Mouse (Mus musculus) hindbrain, embryonic 10.5 days (tissue): ENCODE data around the gene Slc25a23. TPM values are rescaled to one million over a fixed set of nuclear protein-coding genes. Genes with fewer than 3 reads are reported as not detected.

Source experiments
- DNase-seq: peaks from one replicate; pipeline ENCODE4 v3.0.0-alpha.2; 2017; ENCODE audit warnings: low spot score
- H3K27ac ChIP-seq: fragments of 300-500 bp; sonication (generic); 2 replicates; pipeline ENCODE4 v1.5.1; 2016; ENCODE audit warnings: mild to moderate bottlenecking, moderate library complexity
- H3K27me3 ChIP-seq: fragments of 300-500 bp; sonication (generic); 2 replicates; pipeline ENCODE4 v1.6.1; 2016; ENCODE audit warnings: mild to moderate bottlenecking; ENCODE audit not compliant: poor library complexity, insufficient read depth, severe bottlenecking
- H3K36me3 ChIP-seq: fragments of 300-500 bp; sonication (generic); 2 replicates; pipeline ENCODE4 v1.6.1; 2016; ENCODE audit warnings: mild to moderate bottlenecking, moderate library complexity
- H3K4me1 ChIP-seq: fragments of 300-500 bp; sonication (generic); replicated peaks from 2 replicates; pipeline ENCODE4 v1.6.1; 2016; ENCODE audit warnings: mild to moderate bottlenecking
- H3K4me3 ChIP-seq: fragments of 300-500 bp; sonication (generic); 2 replicates; pipeline ENCODE4 v1.5.1; 2016; ENCODE audit warnings: mild to moderate bottlenecking, moderate library complexity
- H3K9me3 ChIP-seq: fragments of 300-500 bp; sonication (generic); 2 replicates; pipeline ENCODE4 v1.6.1; 2016; ENCODE audit warnings: mild to moderate bottlenecking, moderate library complexity
- WGBS: fragments of 180-500 bp; shearing (Covaris S2); methylation state at CpG from one replicate; pipeline ENCODE4 v1.1.7; 2016; 5-methylcytosine and 5-hydroxymethylcytosine counted together
- polyA plus RNA-seq: library from polyadenylated mRNA; unstranded; fragments of >200 nt; fragmentation: Nextera tagmentation; extraction: Ambion mirVana; gene quantifications from 2 replicates; pipeline ENCODE4 v1.2.1, GENCODE M21; 2016

Slc25a23 gene
- polyA plus RNA-seq, 1 experiment from 2014 or later: 16.2 TPM

GRCm38 (mm10) chr17:57032854-57033253 lies 26.8 kb downstream of the Slc25a23 start:
- DNase-seq: no peak
- Histone ChIP-seq H3K27me3 (peaks cover 7% of the 10 kb centered on the region), H3K27ac (peak overlapping the region; percentile 99), H3K4me1 (peaks cover 26% of the 10 kb centered on the region), H3K4me3 (peak overlapping the region; percentile 77), H3K9me3 (no peaks in the 10 kb centered on the region), H3K36me3 (peaks cover 18% of the 10 kb centered on the region)
- 86% methylated on average over 4 of the region's 4 CpGs for WGBS

- Histone ChIP-seq H3K9me3 (no peaks in the 10 kb centered on the region), H3K27me3 (no peaks in the 10 kb centered on the region), H3K4me3 (peak overlapping the region; percentile 77), H3K36me3 (peaks cover 28% of the 10 kb centered on the region), H3K4me1 (peaks cover 26% of the 10 kb centered on the region), H3K27ac (peak overlapping the region; percentile 99)
- DNase-seq: peak; percentile 100
- WGBS: under 1% methylated on average over 38 of the region's 38 CpGs
Measured at GRCm38 (mm10) chr17:57031661-57032420, 27.8 kb downstream of the Slc25a23 start.

GRCm38 (mm10) chr17:57030931-57031660 lies 28.6 kb downstream of the Slc25a23 start, which contains the start of gene Khsrp:
Gene Khsrp (minus strand): TSS chr17:57031522.
- under 1% methylated on average over 98 of the region's 99 CpGs for WGBS
- Histone ChIP-seq H3K4me3 (peak within 1 kb of the TSS; percentile 77), H3K27me3 (no peaks in the 10 kb centered on the region), H3K27ac (peak within 1 kb of the TSS; percentile 99), H3K9me3 (no peaks in the 10 kb centered on the region), H3K36me3 (peaks cover 36% of the 10 kb centered on the region), H3K4me1 (peaks cover 26% of the 10 kb centered on the region)
- DNase-seq: peak; percentile 57

- Histone ChIP-seq H3K27ac (no peak overlapping the region), H3K36me3 (peaks cover 50% of the 10 kb centered on the region), H3K27me3 (no peaks in the 10 kb centered on the region), H3K9me3 (no peaks in the 10 kb centered on the region), H3K4me3 (peak overlapping the region; percentile 77), H3K4me1 (peaks cover 26% of the 10 kb centered on the region)
- 56% methylated on average over 8 of the region's 8 CpGs for WGBS
- DNase-seq: no peak
Measured at GRCm38 (mm10) chr17:57029691-57030090, 30.0 kb downstream of the Slc25a23 start.

- WGBS: 91% methylated on average over 4 of the region's 4 CpGs
- no peak for DNase-seq
- H3K27me3 ChIP-seq: no peaks in the 10 kb centered on the region
- H3K4me3 ChIP-seq: no peak overlapping the region
- H3K4me1 ChIP-seq: peaks cover 22% of the 10 kb centered on the region
- H3K9me3 ChIP-seq: no peaks in the 10 kb centered on the region
- peaks cover 72% of the 10 kb centered on the region for H3K36me3 ChIP-seq
- no peak overlapping the region for H3K27ac ChIP-seq
Measured at GRCm38 (mm10) chr17:57027471-57027870, 32.2 kb downstream of the Slc25a23 start.

GRCm38 (mm10) chr17:57020960-57021359 lies 38.7 kb downstream of the Slc25a23 start:
- H3K27ac ChIP-seq: no peak overlapping the region
- H3K36me3 ChIP-seq: peaks cover 69% of the 10 kb centered on the region
- H3K9me3 ChIP-seq: no peaks in the 10 kb centered on the region
- DNase-seq: no peak
- 92% methylated on average over 5 of the region's 5 CpGs for WGBS
- H3K4me1 ChIP-seq: no peaks in the 10 kb centered on the region
- H3K27me3 ChIP-seq: no peaks in the 10 kb centered on the region
- no peak overlapping the region for H3K4me3 ChIP-seq

- Histone ChIP-seq H3K4me3 (no peak overlapping the region), H3K4me1 (no peaks in the 10 kb centered on the region), H3K27ac (no peak overlapping the region), H3K9me3 (no peaks in the 10 kb centered on the region), H3K36me3 (peaks cover 57% of the 10 kb centered on the region), H3K27me3 (no peaks in the 10 kb centered on the region)
- WGBS: 84% methylated on average over 2 of the region's 2 CpGs
- no peak for DNase-seq
Measured at GRCm38 (mm10) chr17:57019693-57020092, 40.0 kb downstream of the Slc25a23 start.

- Histone ChIP-seq H3K27ac (peak overlapping the region; percentile 97), H3K9me3 (no peaks in the 10 kb centered on the region), H3K27me3 (no peaks in the 10 kb centered on the region), H3K36me3 (peaks cover 23% of the 10 kb centered on the region), H3K4me1 (peaks cover 23% of the 10 kb centered on the region), H3K4me3 (peak overlapping the region; percentile 78)
- no peak for DNase-seq
- WGBS: 76% methylated on average over 13 of the region's 13 CpGs
Measured at GRCm38 (mm10) chr17:57012245-57012795, 47.3 kb downstream of the Slc25a23 start.

GRCm38 (mm10) chr17:57011236-57012141 lies 48.2 kb downstream of the Slc25a23 start, which contains the start of the genes Gtf2f1 and Gm17949:
Gene Gtf2f1 (minus strand): TSS chr17:57011288.
Gene Gm17949 (plus strand): TSS chr17:57011469.
- Histone ChIP-seq H3K4me3 (peak within 1 kb of the TSS; percentile 78), H3K27ac (peak within 1 kb of the TSS; percentile 97), H3K36me3 (peaks cover 31% of the 10 kb centered on the region), H3K9me3 (no peaks in the 10 kb centered on the region), H3K27me3 (no peaks in the 10 kb centered on the region), H3K4me1 (peaks cover 23% of the 10 kb centered on the region)
- DNase-seq: peak; percentile 98
- under 1% methylated on average over 51 of the region's 51 CpGs for WGBS

GRCm38 (mm10) chr17:57010911-57011235 lies 48.8 kb downstream of the Slc25a23 start:
- peaks cover 23% of the 10 kb centered on the region for H3K4me1 ChIP-seq
- peak overlapping the region; percentile 78 for H3K4me3 ChIP-seq
- H3K36me3 ChIP-seq: peaks cover 38% of the 10 kb centered on the region
- H3K9me3 ChIP-seq: no peaks in the 10 kb centered on the region
- H3K27ac ChIP-seq: peak overlapping the region; percentile 97
- WGBS: under 1% methylated on average over 19 of the region's 19 CpGs
- H3K27me3 ChIP-seq: no peaks in the 10 kb centered on the region
- DNase-seq: no peak

- H3K4me1 ChIP-seq: peaks cover 19% of the 10 kb centered on the region
- H3K36me3 ChIP-seq: peaks cover 73% of the 10 kb centered on the region
- H3K27me3 ChIP-seq: no peaks in the 10 kb centered on the region
- H3K27ac ChIP-seq: no peak overlapping the region
- 94% methylated on average over 13 of the region's 13 CpGs for WGBS
- no peak for DNase-seq
- H3K9me3 ChIP-seq: no peaks in the 10 kb centered on the region
- no peak overlapping the region for H3K4me3 ChIP-seq
Measured at GRCm38 (mm10) chr17:57007137-57007905, 52.3 kb downstream of the Slc25a23 start.
